Mouse (Mus musculus) right cerebral cortex, postnatal 10 days (tissue): ENCODE data around the gene Ccne1.

Experiments
- DNase-seq, 2 experiments: peaks; one replicate each; pipeline ENCODE4 v3.0.0; 2021; ENCODE audit warnings: low spot score in 2 of 2

Gene Ccne1

GRCm38 (mm10) chr7:38094353-38094752, 13.0 kb downstream of the Ccne1 start:
- no peak for DNase-seq

GRCm38 (mm10) chr7:38093101-38093500, 14.2 kb downstream of the Ccne1 start:
- no peak for DNase-seq

GRCm38 (mm10) chr7:38089930-38090675, 17.2 kb downstream of the Ccne1 start:
- DNase-seq: no peak

GRCm38 (mm10) chr7:38088456-38088855, 18.9 kb downstream of the Ccne1 start:
- no peak for DNase-seq

GRCm38 (mm10) chr7:38087856-38088255, 19.5 kb downstream of the Ccne1 start:
- peak; percentile 50 to 71 for DNase-seq

GRCm38 (mm10) chr7:38086401-38086800, 20.9 kb downstream of the Ccne1 start:
- DNase-seq: no peak

- peak; percentile 46 to 53 for DNase-seq
Measured at GRCm38 (mm10) chr7:38085573-38086211, 21.6 kb downstream of the Ccne1 start.

GRCm38 (mm10) chr7:38084778-38085572, 22.4 kb downstream of the Ccne1 start:
- peak; percentile 100 for DNase-seq

- DNase-seq: no peak
Measured at GRCm38 (mm10) chr7:38082971-38083370, 24.4 kb downstream of the Ccne1 start.

- DNase-seq: no peak
Measured at GRCm38 (mm10) chr7:38077189-38077588, 30.1 kb downstream of the Ccne1 start.

GRCm38 (mm10) chr7:38075487-38075886, 31.8 kb downstream of the Ccne1 start:
- no peak for DNase-seq

GRCm38 (mm10) chr7:38074920-38075319, 32.4 kb downstream of the Ccne1 start:
- DNase-seq: peak in 1 of 2 experiments; percentile 46

GRCm38 (mm10) chr7:38074514-38074913, 32.8 kb downstream of the Ccne1 start:
- DNase-seq: no peak

GRCm38 (mm10) chr7:38073782-38074181, 33.6 kb downstream of the Ccne1 start:
- DNase-seq: peak; percentile 74 to 78

GRCm38 (mm10) chr7:38071065-38071464, 36.3 kb downstream of the Ccne1 start:
- no peak for DNase-seq

- DNase-seq: no peak
Measured at GRCm38 (mm10) chr7:38070663-38071062, 36.7 kb downstream of the Ccne1 start.

GRCm38 (mm10) chr7:38064431-38064830, 42.9 kb downstream of the Ccne1 start:
- DNase-seq: no peak

GRCm38 (mm10) chr7:38061060-38061970, 46.0 kb downstream of the Ccne1 start:
- peak; percentile 90 to 91 for DNase-seq

GRCm38 (mm10) chr7:38059636-38060330, 47.6 kb downstream of the Ccne1 start:
- no peak for DNase-seq

GRCm38 (mm10) chr7:38059096-38059495, 48.2 kb downstream of the Ccne1 start:
- DNase-seq: no peak

GRCm38 (mm10) chr7:38055996-38056395, 51.3 kb downstream of the Ccne1 start:
- no peak for DNase-seq
